Mouse (Mus musculus): Measurements from ENCODE around the gene Fam174a. TPM values are rescaled to one million over a fixed set of nuclear protein-coding genes. Genes with fewer than 3 reads are reported as not detected.

The Fam174a gene
- 8.3 and 10.4 TPM in 2 replicates for total RNA-seq (2023)

DNA sequence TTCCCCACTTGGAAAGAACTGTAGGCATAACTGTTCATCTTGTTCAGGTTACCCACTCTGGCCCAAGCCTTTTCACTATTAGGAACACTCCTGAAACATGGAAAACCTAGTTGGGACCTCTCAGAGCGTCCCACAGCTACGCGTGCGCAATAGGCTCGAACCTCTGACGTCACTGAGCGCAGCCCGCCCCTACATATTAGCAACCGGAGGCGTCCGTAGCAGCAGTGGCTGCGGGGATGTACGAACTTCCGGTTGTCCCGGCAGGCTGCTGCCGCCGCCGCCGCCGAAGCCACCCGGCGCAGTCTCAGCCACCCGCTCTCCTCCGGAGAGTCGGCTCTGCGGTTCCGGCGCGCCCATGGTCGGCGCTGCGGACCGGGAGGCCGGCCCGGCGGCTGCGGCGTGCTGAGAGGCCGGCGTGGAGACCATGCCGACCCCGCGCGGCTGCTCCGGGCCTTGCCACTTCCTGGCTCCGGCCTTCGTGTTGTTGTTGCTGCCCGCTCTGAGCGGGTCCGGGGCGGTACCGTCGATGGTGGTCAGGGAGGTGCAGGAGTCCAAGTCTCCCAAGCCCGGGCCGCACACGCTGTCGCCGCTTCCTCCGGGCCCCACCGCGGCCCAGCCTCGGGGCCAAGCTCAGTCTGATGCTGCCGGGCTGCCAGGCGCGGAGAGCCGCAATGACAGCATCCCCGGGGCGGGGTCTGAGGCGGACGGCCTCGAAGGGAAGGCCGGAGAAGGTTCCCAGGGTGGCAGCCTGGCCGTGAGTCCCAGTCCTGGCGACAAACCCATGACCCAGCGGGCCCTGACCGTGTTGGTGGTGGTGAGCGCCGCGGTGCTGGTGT, at the start of gene Fam174a:
Gene Fam174a (plus strand): TSS at position 231 of the 836 bp plus-strand sequence.

All from neutrophil, adult 65 days (primary cell).